9 mouse cellular contexts compared by ENCODE assay signal in genomic region chr11:99539721-99540120, GRCm38 (mm10). TPM values are rescaled to one million over a fixed set of nuclear protein-coding genes. Genes with fewer than 3 reads are reported as not detected.
DNase-seq lines count a peak whose midpoint lies in the region; ATAC-seq and TF ChIP-seq lines count a peak whose summit lies in the region.
"Had no signal": no experiment of that assay in that cellular context is flagged by ENCODE, and none has a peak within 500 bp of the region (broad histone marks: within the 10 kb centered on the region; RNA-seq: fewer than 3 reads in every experiment).

No protein-coding gene starts in this region.

- H3K4me3 ChIP-seq in kidney, embryonic 16.5 days (ENCODE audit: low read length) = no peak overlapping the region
- no peak overlapping the region for H3K4me3 ChIP-seq in liver, postnatal 0 days (ENCODE audit: low read depth, low read length)
- H3K4me3 ChIP-seq: liver, embryonic 13.5 days had no signal

- H3K27ac ChIP-seq in kidney, embryonic 16.5 days (ENCODE audit: low read length) = no peak overlapping the region
- H3K27ac ChIP-seq in liver, postnatal 0 days (ENCODE audit: low read depth) = no peak overlapping the region
- H3K27ac ChIP-seq: liver, embryonic 13.5 days had no signal

- no peak overlapping the region for H3K4me2 ChIP-seq in kidney, embryonic 16.5 days (replicated peaks; ENCODE audit: low read depth, low read length)
- H3K4me2 ChIP-seq in liver, postnatal 0 days (ENCODE audit: low read depth, low read length) = no peak overlapping the region
- H3K4me2 ChIP-seq: liver, embryonic 13.5 days had no signal

- no peak for TF ChIP-seq CTCF in liver, postnatal 0 days (IDR thresholded peaks at IDR 0.05; ENCODE audit: low read depth)

- 41% methylated on average over 9 of the region's 9 CpGs for WGBS in kidney, embryonic 16.5 days
- 74% methylated on average over 9 of the region's 9 CpGs for WGBS in liver, postnatal 0 days (ENCODE audit: insufficient replicate concordance)

- H3K36me3 ChIP-seq in kidney, embryonic 16.5 days (ENCODE audit: insufficient read depth, low read length) = no peaks in the 10 kb centered on the region
- H3K36me3 ChIP-seq in liver, postnatal 0 days (replicated peaks; ENCODE audit: insufficient read depth, low read length) = no peaks in the 10 kb centered on the region
- H3K36me3 ChIP-seq: liver, embryonic 13.5 days had no signal

- H3K4me1 ChIP-seq in kidney, embryonic 16.5 days (ENCODE audit: insufficient read depth, low read length) = no peaks in the 10 kb centered on the region
- H3K4me1 ChIP-seq in liver, postnatal 0 days (ENCODE audit: insufficient read depth) = no peaks in the 10 kb centered on the region
- H3K4me1 ChIP-seq: liver, embryonic 13.5 days had no signal

- ATAC-seq in kidney, embryonic 16.5 days (ENCODE audit: low FRiP score, low TSS enrichment) = peak; percentile 35; the same call in 1 of the 2 replicates
- no peak for ATAC-seq in inflammation-experienced regulatory T-cells, adult 6 months
- no peak for ATAC-seq in liver, postnatal 0 days

- no peaks in the 10 kb centered on the region for H3K9me3 ChIP-seq in kidney, embryonic 16.5 days (ENCODE audit: low read length)
- no peaks in the 10 kb centered on the region for H3K9me3 ChIP-seq in liver, postnatal 0 days (ENCODE audit: low read length)

- H3K27me3 ChIP-seq in kidney, embryonic 16.5 days (ENCODE audit: insufficient read depth, low read length) = no peaks in the 10 kb centered on the region
- H3K27me3 ChIP-seq in liver, postnatal 0 days (ENCODE audit: insufficient read depth, low read length) = no peaks in the 10 kb centered on the region
- H3K27me3 ChIP-seq: liver, embryonic 13.5 days had no signal

- peak; percentile 8 for DNase-seq in kidney, adult 18-20 months
- no peak for DNase-seq in kidney, adult 11 months
- peak; percentile 8 for DNase-seq in brain, embryonic 18.5 days (ENCODE audit: low read depth, low spot score)
- DNase-seq in left cerebral cortex, postnatal 25 days (ENCODE audit: low spot score in 2 of 2) = peak; percentile 18 to 49
- peak; percentile 80 for DNase-seq in testis, postnatal 10 days (ENCODE audit: low spot score)
- DNase-seq in liver, postnatal 0 days = no peak
- DNase-seq: liver, embryonic 13.5 days had no signal

- H3K9ac ChIP-seq in kidney, embryonic 16.5 days (replicated peaks; ENCODE audit: low read length) = no peak overlapping the region
- no peak overlapping the region for H3K9ac ChIP-seq in liver, postnatal 0 days (replicated peaks)
- H3K9ac ChIP-seq: liver, embryonic 13.5 days had no signal

- TF ChIP-seq EP300 in liver, postnatal 0 days (IDR thresholded peaks at IDR 0.05; ENCODE audit: low read depth) = no peak

- intact Hi-C loops in left cerebral cortex, postnatal 25 days (cut with DNase I) = no loop called here

RNA-seq across cellular contexts. Expression of gene Krt40, which starts 3.2 kb away (rescaled TPM):
- not detected in 2 replicates for polyA plus RNA-seq in kidney, embryonic 16.5 days (2015; fragmentation: Nextera tagmentation; extraction: Ambion mirVana)
- not detected for total RNA-seq in left cerebral cortex, postnatal 25 days (2021)
- polyA plus RNA-seq in inflammation-experienced regulatory T-cells, adult 6 months (2017; shearing (Covaris generic)) = not detected
- not detected in 2 replicates for polyA plus RNA-seq in liver, postnatal 0 days (2015; fragmentation: Nextera tagmentation; extraction: Ambion mirVana)
- polyA plus RNA-seq: liver, embryonic 13.5 days had no signal

RNA-seq across cellular contexts. Expression of gene Krtap3-3, which starts 10.9 kb away (rescaled TPM):
- polyA plus RNA-seq in kidney, embryonic 16.5 days (2015; fragmentation: Nextera tagmentation; extraction: Ambion mirVana) = not detected in 2 replicates
- not detected for total RNA-seq in left cerebral cortex, postnatal 25 days (2021)
- not detected for polyA plus RNA-seq in inflammation-experienced regulatory T-cells, adult 6 months (2017; shearing (Covaris generic))
- polyA plus RNA-seq in liver, postnatal 0 days (2015; fragmentation: Nextera tagmentation; extraction: Ambion mirVana) = not detected in 2 replicates
- polyA plus RNA-seq: liver, embryonic 13.5 days had no signal

RNA-seq across cellular contexts. Expression of gene Krtap3-2, which starts 16.9 kb away (rescaled TPM):
- not detected in 2 replicates for polyA plus RNA-seq in kidney, embryonic 16.5 days (2015; fragmentation: Nextera tagmentation; extraction: Ambion mirVana)
- total RNA-seq in left cerebral cortex, postnatal 25 days (2021) = not detected
- not detected for polyA plus RNA-seq in inflammation-experienced regulatory T-cells, adult 6 months (2017; shearing (Covaris generic))
- polyA plus RNA-seq in liver, postnatal 0 days (2015; fragmentation: Nextera tagmentation; extraction: Ambion mirVana) = not detected in 2 replicates
- polyA plus RNA-seq: liver, embryonic 13.5 days had no signal

RNA-seq across cellular contexts. Expression of gene Krt39, which starts 18.6 kb away (rescaled TPM):
- polyA plus RNA-seq in kidney, embryonic 16.5 days (2015; fragmentation: Nextera tagmentation; extraction: Ambion mirVana) = 0.21 and 0.60 TPM in 2 replicates
- total RNA-seq in left cerebral cortex, postnatal 25 days (2021) = not detected
- not detected for polyA plus RNA-seq in inflammation-experienced regulatory T-cells, adult 6 months (2017; shearing (Covaris generic))
- not detected in 2 replicates for polyA plus RNA-seq in liver, postnatal 0 days (2015; fragmentation: Nextera tagmentation; extraction: Ambion mirVana)
- polyA plus RNA-seq: liver, embryonic 13.5 days had no signal

RNA-seq across cellular contexts. Expression of gene Gm11939, which starts 19.5 kb away (rescaled TPM):
- not detected in 2 replicates for polyA plus RNA-seq in kidney, embryonic 16.5 days (2015; fragmentation: Nextera tagmentation; extraction: Ambion mirVana)
- total RNA-seq in left cerebral cortex, postnatal 25 days (2021) = not detected
- not detected for polyA plus RNA-seq in inflammation-experienced regulatory T-cells, adult 6 months (2017; shearing (Covaris generic))
- polyA plus RNA-seq in liver, postnatal 0 days (2015; fragmentation: Nextera tagmentation; extraction: Ambion mirVana) = not detected in 2 replicates
- polyA plus RNA-seq: liver, embryonic 13.5 days had no signal

Comparison
In these comparisons a context has a peak if more than half of its experiments do, and no peak if none do; other contexts are left out.
1. DNase-seq: peak in kidney, adult 18-20 months (single experiment), brain, embryonic 18.5 days (single experiment), left cerebral cortex, postnatal 25 days (2 of 2) and testis, postnatal 10 days (single experiment); none in kidney, adult 11 months (single experiment) and liver, postnatal 0 days (single experiment).